Mouse (Mus musculus) ES-Bruce4 (cell line): ENCODE measurements around the gene Cradd.

ENCODE experiments used
- CTCF ChIP-seq: IDR thresholded peaks from one replicate; pipeline ENCODE4 v1.8.1; 2011; ENCODE audit warnings: low read depth, low read length
- POLR2A ChIP-seq: IDR thresholded peaks from one replicate; pipeline ENCODE4 v1.8.1; 2011; ENCODE audit warnings: low read length; ENCODE audit not compliant: insufficient read depth

- TF ChIP-seq POLR2A (no peak), CTCF (no peak)
Measured at GRCm38 (mm10) chr10:95195719-95196118, 128.2 kb downstream of the Cradd start.
